Mouse (Mus musculus) liver, adult 2 months (tissue): ENCODE data around the gene Cdh4.

Experiments used
- CTCF ChIP-seq: fragments of 200-500 bp; IDR thresholded peaks from 2 replicates; pipeline ENCODE4 v1.5.1; 2011; ENCODE audit warnings: low read depth, low read length, control low read depth
- POLR2A ChIP-seq: fragments of 200-500 bp; IDR thresholded peaks from 2 replicates; pipeline ENCODE4 v1.6.1; 2011; ENCODE audit warnings: low read length, control low read depth; ENCODE audit not compliant: insufficient read depth; ENCODE audit errors: extremely low read depth

GRCm38 (mm10) chr2:179573331-179573730, 131.1 kb downstream of the Cdh4 start:
- no peak for TF ChIP-seq CTCF
- TF ChIP-seq POLR2A, result no peak
